Mouse (Mus musculus): ENCODE data around the gene Fat2.

Fat2 gene

DNA sequence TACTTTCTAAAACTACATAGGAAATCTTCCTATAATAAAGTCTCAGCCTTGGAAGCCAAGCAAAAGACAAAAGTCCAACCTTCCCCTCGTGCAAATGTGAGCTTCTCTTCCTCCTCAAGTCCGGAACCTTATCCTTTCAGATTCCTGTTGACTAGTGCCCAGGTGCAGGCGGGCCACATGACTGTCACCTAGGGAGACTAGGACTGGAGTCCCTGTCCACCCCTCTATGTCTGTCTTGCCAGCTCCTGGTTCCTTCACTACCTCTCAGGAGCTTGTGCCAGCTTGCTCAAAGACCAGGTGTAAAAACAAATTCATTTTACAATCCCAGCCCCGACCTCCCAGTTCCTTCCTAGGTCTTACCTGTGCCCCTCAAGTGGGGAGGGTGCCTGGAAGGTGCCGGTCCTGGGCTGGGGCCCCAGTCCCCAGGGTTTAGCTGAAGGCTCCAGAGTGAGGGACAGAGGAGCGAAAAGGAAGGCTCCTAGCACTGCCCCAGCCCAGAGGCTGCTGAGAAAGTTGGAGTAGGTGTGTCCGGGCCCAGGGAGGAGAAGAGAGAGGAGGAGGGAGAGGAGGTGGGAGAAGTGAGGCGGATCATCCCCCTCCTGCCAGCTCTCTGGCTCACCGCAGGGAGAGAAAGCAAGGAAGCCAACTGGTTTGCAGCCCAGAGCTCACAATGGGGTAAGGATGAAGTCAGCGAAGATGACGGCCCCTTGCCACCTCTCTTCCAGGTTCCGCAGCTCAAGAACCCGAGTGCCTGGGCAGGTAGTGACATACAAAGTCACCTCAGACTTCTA is at the start of gene Fat2:
TSS of gene Fat2 (minus strand) at position 464 of the 791 bp plus-strand sequence.
- no peak for DNase-seq (ENCODE audit: low read depth in 2 of 2, low spot score in 2 of 2)

GRCm38 (mm10) chr11:55383463-55384045 is 47.2 kb upstream of the Fat2 start:
- DNase-seq (ENCODE audit: low read depth in 2 of 2, low spot score in 2 of 2): no peak

DNA sequence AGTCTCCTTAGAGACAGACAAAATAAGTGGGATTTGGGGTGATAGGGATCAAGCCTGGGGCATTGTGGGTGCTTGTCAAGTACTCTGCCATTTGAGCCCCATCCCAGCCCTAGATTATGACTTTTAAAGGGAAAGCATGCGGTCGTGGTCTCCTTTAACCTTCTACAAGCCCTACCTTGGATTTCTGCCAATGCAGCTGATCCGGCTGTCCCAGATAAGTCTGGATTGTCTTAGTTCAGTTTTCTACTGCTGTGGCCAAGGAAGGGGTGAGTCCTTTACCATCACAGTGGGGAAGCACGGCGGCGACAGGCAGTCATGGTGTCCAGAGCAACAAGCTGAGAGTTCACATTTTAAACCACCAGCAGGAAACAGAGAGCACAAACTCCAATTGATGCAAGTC is 44.5 kb upstream of the Fat2 start:
- DNase-seq (ENCODE audit: low read depth in 2 of 2, low spot score in 2 of 2): no peak

- no peak for DNase-seq (ENCODE audit: low read depth in 2 of 2, low spot score in 2 of 2)
These were observed 42.0 kb upstream of the Fat2 start for GRCm38 (mm10) chr11:55378371-55378770.

GRCm38 (mm10) chr11:55373838-55374237 is 37.5 kb upstream of the Fat2 start:
- peak; percentile 24 to 32 for DNase-seq (ENCODE audit: low read depth in 2 of 2, low spot score in 2 of 2)

DNA sequence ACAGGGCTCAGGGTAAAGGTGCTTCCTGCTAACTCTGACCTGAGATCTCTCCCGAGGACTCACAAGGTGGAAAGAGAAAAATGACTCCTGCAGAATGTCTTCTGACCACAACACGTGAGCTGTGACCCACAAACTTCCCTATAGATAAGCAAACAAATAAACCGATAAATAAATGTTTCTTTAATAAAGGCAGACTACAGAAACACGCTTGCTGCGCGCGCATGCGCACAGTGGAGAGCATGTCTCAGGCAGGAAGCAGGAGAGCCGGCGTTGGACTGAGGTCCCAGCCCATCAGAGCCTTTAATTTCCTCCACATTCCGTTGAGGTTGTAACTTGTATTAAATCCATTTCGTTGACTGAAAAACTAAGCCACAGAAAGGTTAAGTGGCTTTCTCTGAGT is 37.0 kb upstream of the Fat2 start:
- no peak for DNase-seq (ENCODE audit: low read depth in 2 of 2, low spot score in 2 of 2)

DNA sequence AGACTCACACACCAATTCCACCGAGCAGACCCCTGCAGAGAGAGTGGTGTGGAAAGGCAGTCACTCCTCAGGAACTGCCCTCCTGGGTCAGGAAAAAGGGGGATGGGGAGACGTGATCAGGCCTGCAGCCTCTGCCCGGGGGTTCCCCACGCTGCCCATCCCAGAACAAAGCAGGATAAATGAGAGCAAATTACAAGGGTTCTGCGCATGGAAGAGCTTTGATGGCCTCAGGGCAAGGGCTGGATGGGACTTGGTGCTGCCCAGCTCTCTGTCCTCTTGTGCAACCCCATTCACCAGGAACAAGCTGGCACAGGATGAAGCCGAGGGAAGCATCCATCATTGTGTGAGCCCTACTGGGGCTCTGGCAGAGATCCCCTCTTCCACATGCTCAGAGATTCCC is 35.6 kb upstream of the Fat2 start:
- no peak for DNase-seq (ENCODE audit: low read depth in 2 of 2, low spot score in 2 of 2)

DNA sequence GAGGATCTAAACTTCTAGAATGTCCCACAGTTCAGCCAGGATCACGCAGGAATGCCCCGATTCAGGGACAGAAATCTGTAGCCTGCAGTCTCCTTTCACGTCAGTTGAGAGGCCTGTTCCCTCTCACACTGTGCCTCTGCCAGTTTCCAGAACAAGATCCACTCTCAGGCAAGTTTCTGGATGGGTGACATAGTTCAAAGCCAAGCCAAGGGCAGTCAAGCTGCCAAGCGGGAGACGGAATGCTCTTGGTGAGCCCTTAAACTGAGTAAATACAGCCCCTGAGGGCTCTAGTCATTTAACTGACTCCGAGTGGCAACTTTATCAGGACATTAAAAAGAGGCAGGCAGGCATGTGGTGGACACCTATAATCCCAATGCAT is 32.7 kb upstream of the Fat2 start:
- DNase-seq (ENCODE audit: low read depth in 2 of 2, low spot score in 2 of 2): no peak

DNA sequence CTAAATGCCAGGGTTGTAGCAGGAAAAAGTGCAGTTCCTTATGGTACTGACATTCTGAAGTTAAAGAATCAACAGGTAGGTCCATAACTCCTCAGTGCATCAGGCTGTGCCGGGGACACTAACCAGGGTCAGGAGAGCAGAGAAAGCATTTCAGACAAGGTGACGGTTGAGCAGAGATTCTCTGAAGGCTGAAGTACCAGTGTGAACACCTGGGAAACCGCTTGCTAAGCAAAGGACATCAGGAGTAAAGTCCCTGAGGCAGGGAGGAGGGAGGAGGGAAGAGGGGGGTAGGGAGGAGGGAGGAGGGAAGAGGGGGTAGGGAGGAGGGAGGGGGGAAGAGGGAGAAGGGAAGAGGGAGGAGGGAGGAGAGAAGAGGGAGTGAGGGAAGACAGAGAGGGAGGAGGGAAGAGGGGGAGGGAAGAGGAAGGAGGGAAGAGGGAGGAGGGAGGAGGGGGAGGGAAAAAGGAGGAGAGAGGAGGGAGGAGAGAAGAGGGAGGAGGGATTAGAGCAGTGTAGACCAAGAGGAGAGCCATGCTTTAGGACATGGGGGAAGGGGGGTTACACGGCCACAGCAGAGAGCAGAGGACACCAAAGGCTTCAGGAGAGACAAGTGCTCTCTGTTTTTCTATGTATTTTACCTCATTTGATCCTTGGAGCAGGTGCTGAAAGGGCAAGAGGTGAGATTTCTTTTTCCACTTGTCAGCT is 32.2 kb upstream of the Fat2 start:
- DNase-seq (ENCODE audit: low read depth in 2 of 2, low spot score in 2 of 2): no peak

- no peak for DNase-seq (ENCODE audit: low read depth in 2 of 2, low spot score in 2 of 2)
These were observed 31.4 kb upstream of the Fat2 start for GRCm38 (mm10) chr11:55367783-55368182.

DNA sequence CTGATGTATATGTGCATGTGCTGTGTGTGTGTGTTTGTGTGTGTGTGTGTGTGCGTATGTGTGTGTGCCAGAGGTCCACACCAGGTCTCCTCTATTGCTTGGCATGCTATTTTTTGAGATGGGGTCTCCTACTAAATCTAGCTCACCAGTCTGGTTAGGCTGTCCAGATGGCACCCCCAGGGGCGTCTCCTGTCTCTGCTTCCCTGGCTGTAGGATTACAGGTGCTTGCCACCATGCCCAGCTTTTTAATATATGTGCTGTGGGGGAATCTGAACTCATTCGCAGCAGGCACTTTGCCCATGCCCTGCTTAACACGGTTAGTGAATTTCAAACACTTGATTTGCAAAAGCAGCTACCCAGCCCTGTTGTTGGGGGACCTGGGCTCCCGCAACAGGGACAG is 29.5 kb upstream of the Fat2 start:
- no peak for DNase-seq (ENCODE audit: low read depth in 2 of 2, low spot score in 2 of 2)

- no peak for DNase-seq (ENCODE audit: low read depth in 2 of 2, low spot score in 2 of 2)
These were observed 28.9 kb upstream of the Fat2 start for GRCm38 (mm10) chr11:55365242-55365641.

- no peak for DNase-seq (ENCODE audit: low read depth in 2 of 2, low spot score in 2 of 2)
These were observed 28.3 kb upstream of the Fat2 start for GRCm38 (mm10) chr11:55364662-55365061.

- no peak for DNase-seq (ENCODE audit: low read depth in 2 of 2, low spot score in 2 of 2)
These were observed 21.9 kb upstream of the Fat2 start for GRCm38 (mm10) chr11:55358094-55358783.

GRCm38 (mm10) chr11:55356846-55357245 is 20.5 kb upstream of the Fat2 start:
- DNase-seq (ENCODE audit: low read depth in 2 of 2, low spot score in 2 of 2): no peak

- DNase-seq (ENCODE audit: low read depth in 2 of 2, low spot score in 2 of 2): no peak
These were observed 5.6 kb upstream of the Fat2 start for GRCm38 (mm10) chr11:55341961-55342371.

DNA sequence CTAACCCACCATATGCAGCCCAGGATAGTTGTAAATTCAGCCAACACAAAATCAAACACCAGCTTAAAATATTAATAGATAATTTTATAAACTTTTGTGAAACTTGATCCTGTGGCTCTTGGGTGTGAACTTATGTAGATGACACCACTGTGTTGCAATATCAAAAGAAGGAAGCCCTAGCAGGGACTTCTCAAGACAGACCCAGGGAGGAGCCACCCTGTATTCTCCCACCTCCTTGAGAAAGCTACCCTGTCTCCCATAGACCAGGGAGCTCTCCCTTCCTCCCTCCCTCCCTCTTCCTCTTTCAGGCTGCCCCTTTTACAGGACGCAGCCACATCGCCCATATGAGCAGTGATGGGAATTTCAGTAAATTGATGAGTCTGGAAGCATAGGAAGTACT is 4.4 kb upstream of the Fat2 start:
- no peak for DNase-seq (ENCODE audit: low read depth in 2 of 2, low spot score in 2 of 2)

DNA sequence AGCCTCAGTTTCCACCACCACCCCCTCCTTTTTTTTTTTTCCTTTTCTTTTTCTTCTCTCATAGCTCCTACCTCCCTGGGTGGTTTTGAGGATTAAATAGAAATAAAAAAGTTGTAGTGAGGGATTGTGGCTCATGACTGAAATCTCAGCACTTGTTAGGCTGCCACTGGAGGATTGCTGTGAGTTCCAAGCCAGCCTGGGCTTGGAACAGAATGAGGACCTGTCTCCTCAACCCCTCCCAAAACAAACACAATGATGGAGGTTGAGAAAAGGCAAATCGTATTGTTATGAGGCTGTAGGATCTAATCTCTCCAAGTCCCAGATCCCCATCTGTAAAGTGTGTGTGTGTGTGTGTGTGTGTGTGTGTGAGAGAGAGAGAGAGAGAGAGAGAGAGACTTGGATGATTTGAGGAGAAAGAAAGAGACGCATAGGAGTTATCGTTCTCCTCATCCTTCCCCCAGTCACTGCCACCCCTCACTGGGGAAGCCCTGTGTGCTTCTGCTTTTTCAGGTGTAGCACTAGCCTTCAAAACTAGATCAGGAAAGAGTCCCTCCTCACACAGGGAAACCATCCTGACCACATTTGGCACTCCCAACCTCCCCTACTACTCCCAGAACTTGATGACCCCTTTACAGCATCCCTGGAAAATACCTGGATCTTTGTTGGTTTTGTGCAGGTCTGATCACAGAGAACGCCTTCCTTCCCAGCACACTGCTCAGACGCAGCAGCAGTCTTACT is 837 bp upstream of the Fat2 start:
- DNase-seq (ENCODE audit: low read depth in 2 of 2, low spot score in 2 of 2): no peak

- DNase-seq (ENCODE audit: low read depth in 2 of 2, low spot score in 2 of 2): no peak
These were observed 869 bp downstream of the Fat2 start for GRCm38 (mm10) chr11:55335314-55336076.

GRCm38 (mm10) chr11:55334545-55334944 is 1.8 kb downstream of the Fat2 start:
- DNase-seq (ENCODE audit: low read depth in 2 of 2, low spot score in 2 of 2): no peak

All from CD8-positive naive resting alpha-beta T cell, adult 2 months (primary cell).